Mouse (Mus musculus) G1E (cell line): ENCODE measurements at regions not wholly inside any gene's neighbourhood (a gene's known extent, or its start where the extent isn't known, plus 50 kb on each side); places are given as distances from the start of the nearest gene placed in this dataset.

ENCODE experiments used
- CTCF ChIP-seq: IDR thresholded peaks from 2 replicates; pipeline ENCODE4 v1.5.1; 2012; ENCODE audit warnings: low read depth, low read length, inconsistent platforms, mixed read lengths
- POLR2AphosphoS5 ChIP-seq: IDR thresholded peaks from 2 replicates; pipeline ENCODE4 v1.6.1; 2012; ENCODE audit warnings: low read depth, low read length, inconsistent platforms; ENCODE audit not compliant: insufficient replicate concordance

DNA sequence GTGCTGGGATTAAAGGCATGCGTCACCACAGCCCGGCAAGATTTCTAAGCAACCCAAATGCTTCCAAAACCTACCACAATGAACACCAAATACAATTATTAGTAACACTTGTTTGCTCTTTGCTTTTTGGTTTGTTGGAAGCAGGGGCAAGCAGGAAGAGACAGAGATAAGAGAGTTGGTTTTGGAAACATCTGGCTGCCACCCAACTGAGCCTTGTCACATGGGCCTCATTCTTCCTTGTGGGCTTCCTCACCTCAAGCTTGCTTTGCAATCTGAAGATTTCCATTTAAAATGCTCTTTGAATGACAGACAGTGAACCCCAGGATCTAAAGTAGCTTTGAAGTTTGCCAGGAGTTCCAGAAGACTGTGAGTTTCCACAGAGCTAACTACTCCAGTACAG is 60.6 kb upstream of the Tle4 start:
- TF ChIP-seq CTCF (no peak), POLR2AphosphoS5 (no peak)
